Mouse (Mus musculus): ENCODE measurements around the gene Fryl. TPM values are rescaled to one million over a fixed set of nuclear protein-coding genes. Genes with fewer than 3 reads are reported as not detected.

The Fryl gene
- 20.8 TPM in 2 replicates for polyA plus RNA-seq (2015; fragmentation: Nextera tagmentation; extraction: Ambion mirVana)

DNA sequence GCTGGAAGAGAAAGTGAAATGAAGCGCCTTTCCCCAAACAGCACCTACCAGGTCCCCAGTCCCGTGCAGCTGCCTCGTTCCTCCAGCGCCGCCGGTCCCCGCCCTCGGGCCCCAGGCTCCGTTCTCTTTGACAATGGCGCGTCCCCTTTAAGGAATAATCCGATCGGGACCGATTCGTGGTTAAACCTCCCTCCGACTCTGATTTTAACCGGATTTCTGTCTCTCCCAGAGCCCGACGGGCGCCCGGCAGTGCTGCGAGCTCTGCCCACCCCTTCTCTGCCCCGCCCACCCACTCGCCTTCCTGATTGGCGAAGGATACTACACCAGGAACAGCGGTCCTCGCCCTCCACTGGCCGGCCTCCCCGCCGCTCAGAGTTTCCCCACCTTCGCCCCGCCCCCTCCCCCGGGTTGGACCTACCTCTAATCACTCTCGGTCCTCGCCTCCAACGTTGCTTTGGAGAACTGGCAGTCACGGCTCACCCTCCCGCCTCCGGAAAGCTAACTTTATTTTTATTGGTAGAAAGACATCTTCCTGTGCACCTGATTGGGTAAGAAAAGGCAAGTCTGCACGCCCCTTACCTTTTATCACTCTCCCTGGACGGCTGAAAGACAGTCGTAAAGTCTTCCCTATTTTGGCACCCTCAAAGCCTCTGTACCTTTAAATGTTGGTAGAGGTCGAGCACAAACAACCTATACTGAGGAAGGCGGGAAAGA is at the start of gene Fryl:
Gene Fryl (minus strand): TSS at position 268 of the 714 bp plus-strand sequence.
- H3K36me3 ChIP-seq (ENCODE audit: control insufficient read depth, insufficient read depth, low read length): no peaks in the 10 kb centered on the region
- WGBS: under 1% methylated on average over 44 of the region's 44 CpGs
- no peak for TF ChIP-seq CTCF (IDR thresholded peaks at IDR 0.05; ENCODE audit: low read depth)
- TF ChIP-seq EP300 (optimal IDR thresholded peaks at IDR 0.05): no peak
- H3K9ac ChIP-seq (ENCODE audit: low read length): peak within 1 kb of the TSS; percentile 91
- ATAC-seq (ENCODE audit: low FRiP score, low TSS enrichment) (peak; percentile 99), DNase-seq (ENCODE audit: low spot score) (peak; percentile 100)
- H3K27me3 ChIP-seq (ENCODE audit: control insufficient read depth, insufficient read depth, low read length): no peaks in the 10 kb centered on the region
- peak within 1 kb of the TSS; percentile 98 for H3K27ac ChIP-seq (replicated peaks)
- peak within 1 kb of the TSS; percentile 72 for H3K4me2 ChIP-seq (replicated peaks; ENCODE audit: low read depth)
- no peaks in the 10 kb centered on the region for H3K9me3 ChIP-seq (ENCODE audit: control insufficient read depth, low read length)
- 0 out of 2 replicates have a peak, but pooled peaks cover 2% of the 10 kb centered on the region for H3K4me1 ChIP-seq (replicated peaks; ENCODE audit: control insufficient read depth, insufficient read depth)
- H3K4me3 ChIP-seq (ENCODE audit: low read depth, low read length): peak within 1 kb of the TSS; percentile 94

DNA sequence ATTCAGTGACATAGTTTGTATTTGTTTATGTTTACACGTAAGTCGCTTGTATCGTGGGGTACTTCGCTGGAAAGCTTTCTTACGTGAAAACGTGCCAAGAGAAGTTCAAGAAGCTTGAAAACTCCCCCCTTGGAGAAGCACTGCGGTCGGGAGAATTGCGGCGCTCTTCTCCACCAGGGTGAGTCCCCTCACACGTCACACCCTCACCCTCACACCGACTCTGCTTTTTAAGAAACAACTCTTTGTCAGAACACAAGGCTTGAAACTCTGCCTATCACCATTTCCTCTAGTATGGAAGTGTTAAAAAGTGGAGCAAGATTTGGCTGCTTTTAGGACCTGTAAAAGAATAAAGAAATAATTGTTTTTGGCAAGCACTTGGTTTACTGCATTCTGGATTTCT is 48.1 kb upstream of the Fryl start:
- peaks cover 14% of the 10 kb centered on the region for H3K36me3 ChIP-seq (ENCODE audit: control insufficient read depth, insufficient read depth, low read length)
- no peaks in the 10 kb centered on the region for H3K27me3 ChIP-seq (ENCODE audit: control insufficient read depth, insufficient read depth, low read length)
- ATAC-seq (ENCODE audit: low FRiP score, low TSS enrichment): no peak
- 82% methylated on average over 12 of the region's 12 CpGs for WGBS
- no peak overlapping the region for H3K27ac ChIP-seq (replicated peaks)
- TF ChIP-seq EP300 (optimal IDR thresholded peaks at IDR 0.05) (no peak), CTCF (IDR thresholded peaks at IDR 0.05; ENCODE audit: low read depth) (no peak)
- no peak overlapping the region for H3K9ac ChIP-seq (ENCODE audit: low read length)
- H3K4me2 ChIP-seq (replicated peaks; ENCODE audit: low read depth): no peak overlapping the region
- H3K4me1 ChIP-seq (replicated peaks; ENCODE audit: control insufficient read depth, insufficient read depth): no peaks in the 10 kb centered on the region
- DNase-seq (ENCODE audit: low spot score): no peak
- H3K9me3 ChIP-seq (ENCODE audit: control insufficient read depth, low read length): no peaks in the 10 kb centered on the region
- no peak overlapping the region for H3K4me3 ChIP-seq (ENCODE audit: low read depth, low read length)

DNA sequence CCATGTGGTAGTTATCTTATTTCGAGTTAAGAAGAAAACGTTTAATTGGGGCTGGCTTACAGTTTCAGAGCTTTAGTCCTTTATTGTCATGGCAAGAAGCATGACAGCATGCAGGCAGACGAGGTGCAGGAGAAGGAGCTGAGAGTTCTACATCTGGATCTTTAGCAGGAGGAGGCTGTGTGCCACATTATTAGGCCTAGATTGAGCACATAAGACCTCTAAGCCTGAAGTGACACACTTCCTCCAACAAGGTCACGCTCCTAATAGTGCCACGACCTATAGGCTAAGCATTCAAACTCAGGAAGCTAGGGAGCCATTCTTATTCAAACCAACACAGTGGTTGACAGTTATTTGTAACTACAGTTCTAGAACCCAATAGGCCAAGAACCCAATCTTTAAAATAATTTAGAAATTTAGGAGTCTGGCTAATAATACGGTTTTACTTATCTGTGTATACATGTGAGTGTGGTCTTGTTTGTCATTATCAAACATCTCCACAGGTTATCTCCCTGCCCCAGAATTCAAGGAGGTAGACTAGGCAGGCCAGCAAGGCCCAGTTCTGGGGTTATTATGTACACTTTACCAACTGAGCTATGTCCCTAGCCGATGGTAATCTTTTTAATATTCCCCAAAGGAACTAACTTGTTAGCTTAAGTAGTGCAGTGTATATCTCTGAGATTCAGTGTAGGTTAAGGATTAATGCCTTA is 45.3 kb upstream of the Fryl start:
- ATAC-seq (ENCODE audit: low FRiP score, low TSS enrichment): no peak
- Histone ChIP-seq H3K36me3 (ENCODE audit: control insufficient read depth, insufficient read depth, low read length) (peaks cover 7% of the 10 kb centered on the region), H3K27me3 (ENCODE audit: control insufficient read depth, insufficient read depth, low read length) (no peaks in the 10 kb centered on the region), H3K4me1 (replicated peaks; ENCODE audit: control insufficient read depth, insufficient read depth) (no peaks in the 10 kb centered on the region), H3K27ac (replicated peaks) (no peak overlapping the region), H3K9me3 (ENCODE audit: control insufficient read depth, low read length) (no peaks in the 10 kb centered on the region), H3K4me3 (ENCODE audit: low read depth, low read length) (no peak overlapping the region), H3K9ac (ENCODE audit: low read length) (no peak overlapping the region), H3K4me2 (replicated peaks; ENCODE audit: low read depth) (no peak overlapping the region)
- no peak for DNase-seq (ENCODE audit: low spot score)
- WGBS: 78% methylated on average over 7 of the region's 7 CpGs
- TF ChIP-seq CTCF (IDR thresholded peaks at IDR 0.05; ENCODE audit: low read depth): no peak
- no peak for TF ChIP-seq EP300 (optimal IDR thresholded peaks at IDR 0.05)

DNA sequence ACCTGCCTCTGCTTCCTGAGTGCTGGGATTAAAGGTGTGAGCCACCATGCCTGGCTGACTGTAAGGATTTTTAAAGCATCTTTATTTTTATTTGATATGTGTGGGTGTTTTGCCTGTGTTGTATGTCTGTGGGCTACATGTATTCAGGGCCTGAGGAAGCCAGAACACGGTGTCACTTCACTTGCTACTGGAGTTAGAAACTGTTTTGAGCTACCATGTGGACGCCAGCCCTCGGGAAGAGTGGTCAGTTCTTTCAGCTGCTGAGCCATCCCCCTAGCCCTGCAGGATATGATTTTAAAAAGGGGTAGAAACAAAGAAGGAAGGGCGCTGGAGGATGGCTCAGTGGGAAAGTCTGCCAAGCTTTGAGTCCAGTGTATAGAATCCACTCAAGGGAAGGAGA is 39.5 kb upstream of the Fryl start:
- no peak overlapping the region for H3K9ac ChIP-seq (ENCODE audit: low read length)
- no peaks in the 10 kb centered on the region for H3K4me1 ChIP-seq (replicated peaks; ENCODE audit: control insufficient read depth, insufficient read depth)
- no peak for TF ChIP-seq EP300 (optimal IDR thresholded peaks at IDR 0.05)
- TF ChIP-seq CTCF (IDR thresholded peaks at IDR 0.05; ENCODE audit: low read depth): no peak
- no peak overlapping the region for H3K27ac ChIP-seq (replicated peaks)
- H3K9me3 ChIP-seq (ENCODE audit: control insufficient read depth, low read length): no peaks in the 10 kb centered on the region
- no peaks in the 10 kb centered on the region for H3K27me3 ChIP-seq (ENCODE audit: control insufficient read depth, insufficient read depth, low read length)
- DNase-seq (ENCODE audit: low spot score): no peak
- ATAC-seq (ENCODE audit: low FRiP score, low TSS enrichment): no peak
- WGBS: 86% methylated on average over 4 of the region's 4 CpGs
- H3K4me3 ChIP-seq (ENCODE audit: low read depth, low read length): no peak overlapping the region
- 0 out of 2 replicates have a peak, but pooled peaks cover 2% of the 10 kb centered on the region for H3K36me3 ChIP-seq (ENCODE audit: control insufficient read depth, insufficient read depth, low read length)
- H3K4me2 ChIP-seq (replicated peaks; ENCODE audit: low read depth): no peak overlapping the region

DNA sequence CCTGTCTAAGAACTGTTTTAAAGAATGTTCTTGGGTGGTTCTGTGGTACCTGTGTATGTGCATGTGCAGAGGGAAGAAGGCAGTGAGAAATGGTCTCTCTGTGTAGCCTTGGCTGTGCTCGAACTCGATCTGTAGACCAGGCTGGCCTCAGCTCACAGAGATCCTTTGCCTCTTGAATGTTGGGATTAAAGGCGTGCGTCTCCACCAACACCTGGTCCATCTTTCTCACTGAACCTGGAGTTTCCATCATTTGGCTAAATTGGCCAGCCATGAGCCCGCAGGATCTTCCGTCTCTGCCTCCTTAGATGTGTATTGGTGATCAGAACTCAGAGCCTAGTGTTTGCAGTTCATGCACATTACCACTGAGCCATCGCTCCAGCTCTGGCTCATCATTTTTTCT is 38.6 kb upstream of the Fryl start:
- 94% methylated on average over 7 of the region's 7 CpGs for WGBS
- no peak for TF ChIP-seq CTCF (IDR thresholded peaks at IDR 0.05; ENCODE audit: low read depth)
- TF ChIP-seq EP300 (optimal IDR thresholded peaks at IDR 0.05): no peak

DNA sequence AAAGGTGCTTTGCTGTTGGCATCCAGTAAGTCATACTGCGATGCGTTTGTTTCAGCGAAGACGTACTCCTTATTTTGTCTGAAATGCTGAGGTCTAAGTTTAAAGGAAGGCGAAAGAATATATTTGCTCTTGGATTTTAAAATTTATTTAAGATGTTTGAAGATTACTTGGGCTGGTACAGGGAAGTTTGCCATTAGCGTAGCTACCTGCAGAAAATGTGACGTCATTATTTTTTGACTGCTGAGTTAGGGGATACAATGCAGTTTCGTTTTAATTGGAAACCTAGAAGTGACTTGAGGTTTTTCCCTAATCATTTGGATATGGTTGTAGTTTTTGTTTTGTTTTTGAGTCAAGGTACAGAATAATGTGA is 37.0 kb upstream of the Fryl start:
- WGBS: 4% methylated on average over 8 of the region's 8 CpGs
- ATAC-seq (ENCODE audit: low FRiP score, low TSS enrichment): no peak

More for the DNA sequence above, 38.6 kb upstream of the Fryl start:
- 0 out of 2 replicates have a peak, but pooled peaks cover 2% of the 10 kb centered on the region for H3K36me3 ChIP-seq (ENCODE audit: control insufficient read depth, insufficient read depth, low read length)
- ATAC-seq (ENCODE audit: low FRiP score, low TSS enrichment) (no peak), DNase-seq (ENCODE audit: low spot score) (no peak)
- no peaks in the 10 kb centered on the region for H3K4me1 ChIP-seq (replicated peaks; ENCODE audit: control insufficient read depth, insufficient read depth)
- no peak overlapping the region for H3K4me2 ChIP-seq (replicated peaks; ENCODE audit: low read depth)
- no peak overlapping the region for H3K4me3 ChIP-seq (ENCODE audit: low read depth, low read length)
- no peak overlapping the region for H3K9ac ChIP-seq (ENCODE audit: low read length)
- no peak overlapping the region for H3K27ac ChIP-seq (replicated peaks)
- no peaks in the 10 kb centered on the region for H3K27me3 ChIP-seq (ENCODE audit: control insufficient read depth, insufficient read depth, low read length)
- H3K9me3 ChIP-seq (ENCODE audit: control insufficient read depth, low read length): no peaks in the 10 kb centered on the region

More for the DNA sequence above, 37.0 kb upstream of the Fryl start:
- Histone ChIP-seq H3K4me3 (ENCODE audit: low read depth, low read length) (peak overlapping the region; percentile 93), H3K9me3 (ENCODE audit: control insufficient read depth, low read length) (no peaks in the 10 kb centered on the region), H3K9ac (ENCODE audit: low read length) (peak overlapping the region; percentile 93), H3K4me2 (replicated peaks; ENCODE audit: low read depth) (peak overlapping the region; percentile 60), H3K27ac (replicated peaks) (no peak overlapping the region), H3K27me3 (ENCODE audit: control insufficient read depth, insufficient read depth, low read length) (no peaks in the 10 kb centered on the region), H3K4me1 (replicated peaks; ENCODE audit: control insufficient read depth, insufficient read depth) (no peaks in the 10 kb centered on the region), H3K36me3 (ENCODE audit: control insufficient read depth, insufficient read depth, low read length) (0 out of 2 replicates have a peak, but pooled peaks cover 2% of the 10 kb centered on the region)
- no peak for DNase-seq (ENCODE audit: low spot score)
- TF ChIP-seq EP300 (optimal IDR thresholded peaks at IDR 0.05) (no peak), CTCF (IDR thresholded peaks at IDR 0.05; ENCODE audit: low read depth) (no peak)
